Mouse (Mus musculus) urinary bladder, postnatal 10 days (tissue): Measurements from ENCODE around the gene Phldb3.

Experiments
- DNase-seq: peaks from one replicate; pipeline ENCODE4 v3.0.0; 2022; ENCODE audit warnings: low spot score

Gene Phldb3

DNA sequence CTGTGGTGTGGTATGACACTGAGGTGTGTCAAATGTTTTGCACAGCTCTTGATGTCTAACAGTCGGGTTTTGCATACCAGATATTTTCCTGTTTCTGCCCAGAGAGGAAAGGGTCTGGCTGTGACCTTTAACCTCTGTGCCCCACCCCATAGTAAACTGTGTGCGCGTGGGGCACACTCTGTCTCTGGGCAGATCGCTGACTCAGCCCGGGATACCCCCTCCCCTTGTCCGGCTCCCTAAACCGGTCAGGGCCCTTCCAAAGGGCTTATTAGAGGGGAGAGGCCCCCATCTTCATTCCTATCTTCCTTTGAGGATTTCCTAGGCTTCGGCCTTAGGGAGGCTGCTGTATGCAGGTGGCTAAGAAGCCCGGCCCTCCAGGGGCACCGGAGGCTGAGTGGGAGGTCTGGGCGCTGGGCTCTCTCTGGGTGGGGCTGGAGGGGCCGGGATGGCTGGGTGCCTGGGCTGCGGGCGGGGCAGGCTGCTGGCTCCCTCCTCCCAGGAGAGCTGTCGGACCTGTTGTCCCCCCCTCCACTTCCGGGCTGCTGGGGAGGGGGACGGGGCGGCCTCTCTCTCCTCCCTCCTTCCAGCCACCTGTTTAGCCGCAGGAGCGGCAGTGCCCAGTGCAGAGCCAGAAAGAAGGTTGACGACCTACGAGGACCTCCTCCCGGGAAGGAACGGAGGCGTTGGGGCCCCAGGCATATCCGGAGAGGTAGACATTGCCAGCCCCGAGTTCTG is at the start of gene Phldb3:
Gene Phldb3 (plus strand): TSS at position 620 of the 735 bp plus-strand sequence.
- no peak for DNase-seq

DNA sequence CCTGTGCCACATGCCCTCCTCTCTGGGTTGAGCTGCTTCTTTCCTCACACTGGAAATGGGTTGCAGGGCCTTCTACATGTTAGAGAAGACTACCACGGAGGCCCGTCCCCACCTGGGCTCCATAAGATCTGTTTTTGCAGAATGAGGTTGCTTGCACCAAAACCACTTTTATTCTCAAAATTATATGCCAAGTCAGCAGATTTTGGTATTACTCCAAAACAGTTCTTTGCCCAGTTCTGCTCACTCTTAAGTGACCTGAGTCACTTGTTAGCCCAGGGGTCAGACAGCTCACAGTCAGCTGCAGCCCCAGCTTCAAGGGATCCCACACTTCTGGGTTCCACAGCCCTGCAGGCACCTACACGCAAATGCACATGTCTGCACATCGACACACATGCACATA is 49.1 kb upstream of the Phldb3 start:
- DNase-seq = no peak

DNA sequence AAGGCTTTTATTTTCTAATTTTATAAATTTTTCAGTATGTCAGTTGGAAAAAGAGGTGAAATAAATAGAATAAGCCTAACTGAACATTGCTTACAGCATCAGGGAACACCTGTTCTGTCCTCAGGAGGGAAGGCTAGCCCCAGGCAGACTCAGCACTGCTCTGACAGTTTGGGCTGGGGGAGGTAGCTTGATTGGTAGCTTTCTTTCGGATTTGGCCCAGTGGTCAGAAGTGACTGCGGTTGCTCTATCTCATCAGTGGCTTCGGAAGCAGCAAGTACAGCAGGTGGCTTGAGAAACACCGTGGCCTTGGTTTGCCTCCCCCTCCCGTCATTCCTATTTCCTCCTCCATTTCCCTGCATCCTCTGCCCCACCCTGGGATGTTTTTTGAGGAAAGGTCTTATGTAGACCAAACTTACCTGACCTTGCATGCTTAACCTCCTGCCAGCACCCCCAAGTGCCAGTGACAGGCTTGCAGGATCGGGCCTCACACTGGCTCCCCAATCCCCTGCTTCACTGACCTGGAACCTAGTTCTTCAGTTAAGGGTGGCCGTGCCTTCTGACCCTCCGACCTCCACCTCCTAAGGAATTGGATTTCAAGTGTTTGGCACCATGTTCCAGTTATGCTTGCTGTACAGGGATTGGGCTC is 47.2 kb upstream of the Phldb3 start:
- DNase-seq = no peak

DNA sequence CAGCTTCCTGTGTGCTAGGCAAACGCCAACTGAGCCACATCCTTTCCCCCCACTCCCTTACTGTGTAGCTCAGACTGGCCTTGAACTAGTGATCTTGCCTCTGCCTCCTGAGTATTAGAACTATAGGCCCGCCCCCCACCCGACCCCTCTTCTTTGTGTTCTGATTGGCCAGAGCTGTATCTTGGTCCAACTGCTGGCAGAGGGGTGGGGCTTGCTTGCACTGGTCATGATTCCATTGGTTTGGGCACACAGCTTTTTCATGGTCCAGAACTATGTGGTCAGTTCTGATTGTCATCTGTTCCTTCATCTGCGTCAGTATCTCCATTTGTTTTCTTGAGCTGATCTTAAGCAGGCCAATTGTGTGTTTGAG is 46.7 kb upstream of the Phldb3 start:
- DNase-seq = no peak

DNA sequence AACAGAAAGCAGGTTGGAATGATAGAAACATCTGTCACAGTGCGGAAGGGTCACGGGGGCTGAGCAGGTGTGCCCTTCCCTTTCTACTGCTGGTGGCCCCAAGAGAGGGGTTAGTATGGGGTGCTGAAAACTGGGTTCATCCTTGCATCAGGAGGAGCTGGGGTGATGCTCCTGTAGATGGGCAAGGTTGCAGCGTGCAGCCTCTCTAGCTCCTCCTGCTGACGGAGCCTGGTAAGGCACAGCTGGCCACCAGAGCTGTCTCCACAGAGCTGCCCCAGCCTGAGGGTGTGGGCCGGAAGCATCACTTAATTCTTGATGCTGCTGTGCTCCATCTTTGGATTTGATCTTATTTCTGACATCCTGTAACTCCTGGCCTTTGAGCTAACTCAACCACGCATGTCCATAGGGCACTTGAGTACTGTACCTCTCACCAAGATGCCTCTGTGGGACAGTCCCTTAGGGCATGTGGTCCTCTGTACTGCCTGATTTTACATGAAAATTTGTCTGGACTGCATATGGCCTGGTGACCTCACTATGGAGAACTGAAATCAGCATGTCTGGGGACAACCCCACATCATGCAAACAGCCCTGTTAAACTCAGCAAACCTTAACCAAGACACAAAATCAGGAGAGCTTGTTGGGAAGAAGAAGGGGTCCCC is 45.8 kb upstream of the Phldb3 start:
- no peak for DNase-seq

DNA sequence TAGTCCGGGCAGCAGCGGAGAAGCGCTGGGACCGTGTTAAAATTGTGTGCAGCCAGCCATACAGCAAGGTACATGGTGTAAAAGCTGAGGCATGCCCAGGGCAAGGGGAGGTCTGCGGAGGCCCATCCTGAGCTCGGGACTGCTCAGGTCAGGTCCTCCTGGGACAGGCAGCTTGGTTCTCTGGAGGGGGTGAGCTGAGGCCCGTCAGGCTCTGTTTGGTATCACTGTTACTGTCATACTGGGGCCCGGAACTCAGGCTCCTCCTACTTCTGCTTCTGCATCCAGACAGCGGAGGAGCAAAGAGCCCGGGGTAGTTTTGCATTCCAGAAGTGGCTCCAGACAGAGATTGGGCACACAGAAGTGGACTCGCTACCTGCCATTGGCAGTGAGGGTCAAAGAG is 44.9 kb upstream of the Phldb3 start:
- DNase-seq = no peak

DNA sequence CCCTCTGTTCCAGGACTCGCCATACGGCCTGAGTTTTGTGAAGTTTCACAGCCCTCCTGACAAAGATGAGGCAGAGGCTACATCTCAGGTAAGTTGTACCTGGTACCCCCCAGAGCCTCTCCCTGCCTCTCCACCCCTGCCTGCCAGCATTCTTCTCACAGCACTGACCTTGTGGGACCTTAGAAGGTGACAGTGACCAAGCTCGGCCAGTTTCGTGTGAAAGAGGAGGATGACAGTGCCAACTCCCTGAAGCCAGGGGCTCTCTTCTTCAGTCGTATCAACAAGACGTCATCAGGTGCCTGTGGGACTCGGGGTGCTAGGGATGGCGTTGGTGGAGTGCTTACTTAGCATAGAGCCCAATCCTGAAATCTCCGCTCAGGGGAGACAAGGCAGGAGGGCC is 44.4 kb upstream of the Phldb3 start:
- DNase-seq = no peak

DNA sequence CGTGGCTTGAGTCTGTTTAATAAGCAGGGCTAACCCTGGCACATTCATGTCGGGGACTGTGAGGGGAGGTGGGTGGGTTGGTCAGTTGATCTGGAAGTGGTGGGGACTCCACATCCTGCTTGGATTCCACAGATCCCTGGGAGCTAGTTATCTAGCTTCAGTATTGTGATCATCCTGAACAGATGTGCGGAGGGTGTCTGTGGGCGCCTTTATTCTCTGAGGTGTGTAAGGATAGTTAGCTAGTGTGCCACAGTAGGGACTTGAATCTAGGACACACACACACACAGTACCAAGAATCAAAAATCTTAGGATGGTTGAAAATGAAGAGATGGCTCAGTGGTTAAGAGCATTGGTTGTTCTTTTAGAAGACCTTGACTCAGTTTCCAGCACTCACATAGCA is 42.1 kb upstream of the Phldb3 start:
- DNase-seq = no peak

DNA sequence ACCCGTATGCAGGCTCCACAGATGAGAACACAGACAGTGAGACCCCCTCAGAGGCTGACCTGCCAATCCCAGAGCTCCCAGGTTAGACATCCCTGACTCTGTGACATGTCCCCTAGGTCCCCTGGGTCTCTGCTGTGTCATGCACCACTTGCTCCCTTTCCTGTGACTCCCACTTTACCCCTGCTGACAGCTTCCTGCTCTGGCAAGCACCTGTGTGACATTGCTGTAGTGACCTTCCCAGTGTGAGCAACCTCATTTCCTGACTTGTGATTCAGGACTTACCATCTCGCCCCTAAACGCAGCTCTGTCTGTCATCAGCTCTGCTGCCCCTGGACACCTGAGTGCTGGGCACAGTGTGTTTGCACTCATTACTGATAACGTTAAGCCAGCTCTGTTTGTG is 39.5 kb upstream of the Phldb3 start:
- no peak for DNase-seq

DNA sequence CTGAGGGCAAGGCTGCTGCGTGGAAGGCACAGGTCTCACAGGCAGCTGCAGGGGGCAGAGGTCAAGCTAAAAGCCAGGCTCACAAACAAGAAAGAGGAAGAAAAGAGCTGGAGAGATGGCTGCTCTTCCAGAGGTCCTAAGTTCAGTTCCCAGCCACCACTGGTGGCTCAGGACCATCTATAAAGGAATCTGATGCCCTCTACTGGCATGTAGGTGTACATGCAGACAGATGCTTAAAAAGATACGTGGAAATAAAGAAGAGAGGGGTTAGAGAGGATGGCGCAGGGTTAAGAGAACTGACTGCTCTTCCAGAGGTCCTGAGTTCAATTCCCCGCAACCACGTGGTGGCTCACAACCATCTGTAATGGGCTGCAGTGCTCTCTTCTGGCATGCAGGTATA is 38.1 kb upstream of the Phldb3 start:
- no peak for DNase-seq

DNA sequence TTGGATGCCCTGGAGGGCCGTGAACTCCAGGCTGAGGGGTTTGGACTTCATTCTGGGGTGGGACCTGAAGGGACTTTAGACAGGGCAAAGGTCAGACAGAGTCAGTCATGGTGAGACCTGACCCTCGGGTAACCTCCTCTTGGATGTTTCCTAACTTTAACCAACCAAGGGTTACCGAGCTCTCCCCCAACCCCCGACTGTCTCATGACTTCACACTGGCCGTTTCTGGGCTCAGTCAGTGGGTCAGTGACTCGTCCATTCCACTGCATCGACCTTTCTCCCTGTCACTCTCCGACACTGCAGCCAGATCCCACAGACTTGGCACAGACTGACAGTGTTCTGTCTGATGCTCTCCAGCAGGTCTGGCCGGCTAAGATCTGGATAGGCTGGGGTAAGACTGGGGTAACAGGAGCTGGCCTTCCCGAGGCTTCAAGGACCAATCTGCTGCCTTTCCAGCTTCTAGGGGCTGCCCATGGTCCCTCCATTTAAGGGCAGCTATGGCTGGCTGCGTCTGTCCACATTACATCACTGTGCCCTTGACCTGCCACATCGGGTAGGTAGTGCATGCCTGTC is 36.3 kb upstream of the Phldb3 start:
- no peak for DNase-seq

DNA sequence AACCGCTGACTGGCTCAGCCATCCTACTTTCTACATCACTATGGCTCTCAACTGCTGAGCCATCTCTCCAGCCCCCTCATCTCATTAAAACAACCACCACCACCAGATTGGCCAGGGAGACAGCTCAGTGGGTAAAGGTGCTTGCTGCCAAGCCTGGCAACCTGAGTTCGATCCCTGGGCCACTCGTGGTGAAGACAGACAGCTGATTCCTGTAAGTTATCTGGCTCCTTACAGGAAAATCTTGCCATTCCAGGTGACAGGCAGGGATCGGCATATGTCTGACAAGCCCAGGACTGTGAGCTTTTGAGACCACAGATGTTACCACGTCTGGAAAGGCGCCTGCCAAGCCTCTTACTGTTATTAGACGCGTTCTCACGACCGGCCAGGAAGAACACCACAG is 32.8 kb upstream of the Phldb3 start:
- no peak for DNase-seq

DNA sequence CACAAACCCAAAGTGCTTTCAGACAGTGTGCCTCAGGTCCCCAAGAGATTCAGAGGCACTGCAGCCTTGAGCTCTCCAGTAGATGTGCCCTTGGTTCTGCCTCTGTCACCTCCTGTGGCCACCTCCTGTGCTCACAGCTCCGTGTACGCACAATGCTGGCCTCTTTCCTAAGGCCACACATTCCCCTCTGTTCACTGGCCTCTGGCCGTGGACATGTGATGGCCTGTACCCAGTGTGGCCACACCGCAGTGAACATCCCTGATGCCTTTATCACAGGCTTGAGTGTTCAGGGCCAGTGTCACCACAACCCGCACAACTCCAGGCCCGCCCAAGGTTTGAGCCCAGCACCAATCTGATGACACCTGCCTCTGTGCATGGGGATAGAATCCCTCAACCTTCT is 25.7 kb upstream of the Phldb3 start:
- DNase-seq = no peak

DNA sequence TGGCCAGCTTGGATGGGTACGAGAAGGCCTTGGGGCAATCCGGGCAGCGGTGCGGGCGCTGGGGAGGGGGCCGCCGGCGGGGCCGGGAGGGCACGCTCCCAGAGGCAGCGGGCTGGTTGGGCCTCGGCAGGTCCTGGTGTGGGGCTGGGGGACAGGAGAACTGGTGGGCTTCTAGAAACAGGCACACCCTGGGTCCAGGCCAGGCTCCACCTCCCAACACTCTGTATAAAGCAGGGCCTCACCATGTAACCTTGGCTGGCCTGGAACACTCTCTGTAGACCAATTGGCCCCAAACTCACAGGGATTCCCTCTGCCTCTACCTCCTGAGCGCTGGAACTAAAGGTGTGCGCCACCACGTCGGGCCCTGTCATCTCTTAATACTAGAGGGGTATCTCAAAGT is 24.6 kb upstream of the Phldb3 start:
- no peak for DNase-seq

DNA sequence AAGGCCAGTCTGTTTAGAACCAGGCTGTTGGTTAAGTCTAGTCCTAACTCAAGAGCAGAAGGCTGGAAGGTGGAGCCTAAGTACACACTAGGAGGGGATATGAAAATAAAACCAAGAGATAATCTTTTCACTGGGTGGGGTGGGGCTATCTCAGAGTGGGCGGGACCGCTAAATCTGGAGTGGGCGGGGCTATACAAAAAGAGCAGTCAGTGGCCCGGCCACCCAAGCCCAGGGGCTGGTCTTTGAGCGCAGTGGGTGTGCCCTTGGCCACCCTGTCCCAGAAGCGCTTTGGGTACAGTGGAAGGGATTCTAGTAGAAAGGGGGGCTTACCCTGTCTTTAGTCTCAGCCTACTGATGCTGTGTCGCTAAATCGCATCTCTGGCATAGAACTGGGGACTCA is 23.7 kb upstream of the Phldb3 start:
- DNase-seq = no peak

DNA sequence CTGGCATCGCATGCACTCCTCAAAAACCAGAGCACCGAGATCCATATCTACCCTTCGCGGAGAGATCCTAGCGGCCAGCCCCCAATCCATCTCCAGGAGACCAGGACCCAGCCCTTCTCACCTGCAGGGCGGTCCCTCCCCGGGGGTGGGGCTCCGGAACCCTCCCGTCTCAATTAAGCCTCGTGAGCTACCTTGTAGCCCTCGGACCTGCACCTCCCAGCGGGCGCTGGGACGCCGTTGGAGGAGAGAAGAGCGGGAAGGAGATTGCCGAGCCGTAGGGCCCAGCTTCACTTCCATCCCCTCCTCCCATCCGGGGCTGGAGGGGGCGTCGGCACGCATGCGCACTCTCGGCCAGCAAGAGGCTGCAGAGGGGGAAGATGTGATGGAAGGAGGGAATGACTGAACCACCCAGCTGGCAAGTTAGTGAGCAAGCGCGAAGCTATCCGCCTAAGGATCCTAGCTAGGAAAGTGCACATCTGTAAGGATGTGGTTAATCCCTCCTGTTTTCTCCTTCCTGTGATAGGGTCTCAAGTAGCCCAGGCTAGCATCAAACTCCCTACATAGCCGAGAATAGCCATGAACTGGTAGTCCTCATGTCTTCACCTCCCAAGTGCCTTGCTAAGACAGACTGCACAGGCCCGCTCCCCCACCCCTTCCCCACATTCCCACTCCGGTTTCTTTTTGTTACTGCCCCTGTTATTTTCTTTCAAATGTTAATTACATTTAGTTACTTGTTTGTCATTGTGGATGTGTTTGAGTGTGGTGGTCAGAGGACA is 23.0 kb upstream of the Phldb3 start, which contains the start of the genes Ethe1 and Zfp575:
Gene Ethe1 (plus strand): TSS at position 214 of the 776 bp plus-strand sequence.
Gene Zfp575 (minus strand): TSS at position 312 of the 776 bp plus-strand sequence.
- DNase-seq = no peak

DNA sequence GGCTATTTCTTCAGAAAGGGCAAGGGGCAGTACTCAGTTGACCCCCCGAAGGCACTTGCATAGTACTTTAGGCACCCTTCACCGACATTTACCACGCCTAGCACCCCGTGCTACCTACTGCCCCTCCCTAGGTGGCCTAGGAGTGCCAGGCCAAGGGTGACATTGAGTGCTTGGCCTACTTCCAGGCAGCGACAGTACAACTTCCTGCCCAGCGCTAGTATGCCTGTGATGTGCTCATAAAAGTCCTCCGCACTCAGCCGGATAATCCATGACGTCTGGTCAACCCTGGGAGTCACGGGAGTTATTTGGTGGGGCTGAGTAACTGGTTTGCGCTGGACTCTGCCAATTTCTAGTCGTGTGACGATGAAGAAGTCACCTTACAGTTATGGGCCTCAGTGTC is 22.2 kb upstream of the Phldb3 start:
- no peak for DNase-seq

DNA sequence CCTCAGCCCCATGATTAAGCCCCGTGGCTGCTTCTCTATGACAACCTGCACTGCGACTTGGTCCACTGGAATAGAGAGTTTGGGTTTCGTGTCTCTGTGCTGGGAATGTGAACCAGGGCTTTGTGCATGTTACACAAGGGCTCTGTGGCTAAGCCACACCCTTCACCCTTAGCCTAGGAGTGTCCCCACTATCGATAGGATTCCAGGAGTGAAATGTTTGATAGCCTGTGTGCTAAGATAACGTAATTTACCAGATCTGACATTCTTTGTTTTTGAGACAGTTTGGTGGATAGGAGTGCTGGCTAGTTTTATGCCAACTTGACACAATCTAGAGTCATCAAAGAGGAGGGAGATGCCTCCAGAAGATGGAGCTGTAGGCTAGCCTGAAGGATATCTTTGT is 18.8 kb upstream of the Phldb3 start:
- DNase-seq = no peak

DNA sequence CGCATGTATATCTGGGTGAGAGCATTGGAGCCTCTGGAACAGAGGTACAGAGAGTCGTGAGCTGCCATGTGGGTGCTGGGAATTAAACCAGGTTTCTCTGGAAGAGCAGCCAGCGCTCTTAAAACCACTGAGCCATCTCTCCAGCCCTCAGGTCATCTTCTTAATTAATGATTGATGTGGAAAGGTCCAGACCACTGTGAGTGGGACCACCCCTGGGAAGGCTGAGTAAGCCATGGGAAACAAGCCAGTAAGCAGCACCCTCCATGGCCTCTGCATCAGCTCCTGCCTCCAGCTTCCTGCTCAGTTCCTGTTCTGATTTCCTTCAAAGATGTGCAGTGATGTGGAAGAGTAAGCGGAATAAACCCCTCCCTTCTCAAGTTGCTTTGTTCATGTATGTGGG is 18.4 kb upstream of the Phldb3 start:
- no peak for DNase-seq

DNA sequence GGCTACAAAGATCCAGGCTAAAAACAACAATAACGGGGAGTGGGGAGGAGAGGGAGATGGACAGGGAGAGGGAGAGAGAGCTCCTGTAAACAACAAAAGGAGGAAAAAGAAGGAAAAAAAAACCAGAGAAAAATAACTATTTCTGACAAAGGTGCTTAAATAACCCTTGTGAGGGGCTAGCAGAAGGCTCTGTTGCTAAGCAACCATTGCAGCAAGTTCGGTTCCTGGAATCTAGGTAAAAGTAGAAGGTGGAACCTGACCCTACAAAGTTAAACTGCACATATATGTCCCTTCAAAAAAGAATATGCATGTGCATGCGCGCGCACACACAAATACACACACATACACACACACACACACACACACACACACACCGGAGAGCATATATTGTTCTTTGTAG is 17.8 kb upstream of the Phldb3 start:
- no peak for DNase-seq

DNA sequence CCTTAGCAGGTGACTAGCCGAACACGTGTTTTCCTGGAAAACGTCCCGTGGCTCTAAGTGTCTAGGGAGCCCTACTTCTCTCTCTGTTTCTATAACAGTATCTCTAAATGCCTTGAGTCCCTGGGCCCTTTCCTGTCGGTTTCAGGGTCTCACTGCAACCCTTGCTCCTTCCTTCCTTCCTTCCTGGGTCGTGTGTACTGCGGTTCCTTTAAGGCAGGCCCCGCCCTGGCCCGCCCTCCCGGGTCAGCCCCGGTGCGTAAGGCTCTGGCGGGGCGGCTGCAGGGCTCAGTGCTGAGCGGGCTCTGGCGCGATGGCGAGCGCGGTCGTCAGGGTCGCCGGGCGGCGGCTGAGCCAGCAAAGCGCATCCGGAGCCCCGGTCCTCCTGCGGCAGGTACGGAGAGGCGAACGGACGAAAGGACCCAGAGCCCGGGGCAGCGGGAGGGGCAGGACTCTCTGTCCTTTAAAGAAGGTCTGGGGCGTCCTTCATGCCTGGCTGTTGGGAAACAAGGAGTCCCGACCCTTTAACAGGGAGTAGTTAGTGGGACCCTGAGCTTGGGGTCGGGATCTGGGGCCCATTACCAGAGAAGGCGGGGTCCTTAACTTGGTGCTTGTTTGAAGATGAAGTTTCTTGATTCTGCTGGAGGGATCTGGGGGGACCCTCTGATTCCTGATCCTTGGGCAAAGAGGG is 16.8 kb upstream of the Phldb3 start:
- no peak for DNase-seq
